Mouse (Mus musculus): Measurements from ENCODE around the gene Scarf1.

The Scarf1 gene

GRCm38 (mm10) chr11:75513336-75513735, at the start of gene Scarf1:
Gene Scarf1, plus strand, starts transcription at chr11:75513540.
- DNase-seq (ENCODE audit: low spot score in 2 of 2) = no peak

- DNase-seq (ENCODE audit: low spot score in 2 of 2) = no peak
Measured at GRCm38 (mm10) chr11:75463624-75464023, 49.7 kb upstream of the Scarf1 start.

- no peak for DNase-seq (ENCODE audit: low spot score in 2 of 2)
Measured at GRCm38 (mm10) chr11:75464417-75464816, 48.9 kb upstream of the Scarf1 start.

GRCm38 (mm10) chr11:75465051-75465450, 48.3 kb upstream of the Scarf1 start:
- DNase-seq (ENCODE audit: low spot score in 2 of 2) = no peak

GRCm38 (mm10) chr11:75466731-75467505, 46.4 kb upstream of the Scarf1 start:
- DNase-seq (ENCODE audit: low spot score in 2 of 2) = no peak

- no peak for DNase-seq (ENCODE audit: low spot score in 2 of 2)
Measured at GRCm38 (mm10) chr11:75467512-75468215, 45.7 kb upstream of the Scarf1 start.

GRCm38 (mm10) chr11:75468410-75468809, 44.9 kb upstream of the Scarf1 start:
- DNase-seq (ENCODE audit: low spot score in 2 of 2) = no peak

- no peak for DNase-seq (ENCODE audit: low spot score in 2 of 2)
Measured at GRCm38 (mm10) chr11:75469261-75469660, 44.1 kb upstream of the Scarf1 start.

GRCm38 (mm10) chr11:75470675-75471074, 42.7 kb upstream of the Scarf1 start:
- DNase-seq (ENCODE audit: low spot score in 2 of 2) = no peak

GRCm38 (mm10) chr11:75472469-75473081, 40.8 kb upstream of the Scarf1 start:
- DNase-seq (ENCODE audit: low spot score in 2 of 2) = no peak

GRCm38 (mm10) chr11:75473376-75473775, 40.0 kb upstream of the Scarf1 start:
- no peak for DNase-seq (ENCODE audit: low spot score in 2 of 2)

- DNase-seq (ENCODE audit: low spot score in 2 of 2) = no peak
Measured at GRCm38 (mm10) chr11:75486192-75486591, 27.1 kb upstream of the Scarf1 start.

GRCm38 (mm10) chr11:75486601-75487285, 26.6 kb upstream of the Scarf1 start, which contains the start of gene Prpf8:
Gene Prpf8, plus strand, starts transcription at chr11:75486816.
- DNase-seq (ENCODE audit: low spot score in 2 of 2) = peak; percentile 96 to 97

GRCm38 (mm10) chr11:75487496-75487895, 25.8 kb upstream of the Scarf1 start:
- no peak for DNase-seq (ENCODE audit: low spot score in 2 of 2)

- no peak for DNase-seq (ENCODE audit: low spot score in 2 of 2)
Measured at GRCm38 (mm10) chr11:75494296-75495049, 18.9 kb upstream of the Scarf1 start.

- no peak for DNase-seq (ENCODE audit: low spot score in 2 of 2)
Measured at GRCm38 (mm10) chr11:75498126-75498525, 15.2 kb upstream of the Scarf1 start.

- no peak for DNase-seq (ENCODE audit: low spot score in 2 of 2)
Measured at GRCm38 (mm10) chr11:75508162-75508561, 5.2 kb upstream of the Scarf1 start.

GRCm38 (mm10) chr11:75508904-75509303, 4.4 kb upstream of the Scarf1 start:
- DNase-seq (ENCODE audit: low spot score in 2 of 2) = no peak

- DNase-seq (ENCODE audit: low spot score in 2 of 2) = peak in 1 of 2 experiments; percentile 34
Measured at GRCm38 (mm10) chr11:75509741-75510626, 3.4 kb upstream of the Scarf1 start, which contains the start of gene Rilp. Gene Rilp, plus strand, starts transcription at chr11:75510094.

GRCm38 (mm10) chr11:75510627-75510993, 2.7 kb upstream of the Scarf1 start:
- peak; percentile 75 to 82 for DNase-seq (ENCODE audit: low spot score in 2 of 2)
